Mouse (Mus musculus) MEL (cell line): Measurements from ENCODE around the gene Nadk2. TPM values are rescaled to one million over a fixed set of nuclear protein-coding genes. Genes with fewer than 3 reads are reported as not detected.

ENCODE experiments used
- DNase-seq: peaks from one replicate; pipeline ENCODE4 v3.0.0; 2011; ENCODE audit warnings: low read depth, low spot score
- H3K27ac ChIP-seq: 2 replicates; pipeline ENCODE4 v1.5.1; 2012; ENCODE audit warnings: low read depth, mild to moderate bottlenecking, control low read depth, low read length, moderate library complexity; ENCODE audit not compliant: control insufficient read depth
- H3K27me3 ChIP-seq, 2 experiments: fragments of 150-350 bp in 1 of 2; sonication (generic) in 1 of 2; 2 replicates each; pipeline ENCODE4 v1.6.1; 2012; ENCODE audit warnings: low read length in 2 of 2, mild to moderate bottlenecking in 2 of 2, improper control_type of control experiment in 1 of 2, moderate library complexity in 1 of 2; ENCODE audit not compliant: insufficient read depth in 2 of 2, control insufficient read depth in 1 of 2
- H3K36me3 ChIP-seq, 2 experiments: 2 replicates each; pipeline ENCODE4 v1.6.1; 2012 to 2014; ENCODE audit warnings: low read length in 2 of 2, improper control_type of control experiment in 1 of 2, inconsistent platforms in 1 of 2, mild to moderate bottlenecking in 1 of 2; ENCODE audit not compliant: insufficient read depth in 2 of 2, control insufficient read depth in 1 of 2
- H3K4me1 ChIP-seq, 2 experiments: fragments of 150-350 bp in 1 of 2; sonication (generic) in 1 of 2; 2 replicates each; pipeline ENCODE4 v1.6.1; 2012; ENCODE audit warnings: low read length in 2 of 2, improper control_type of control experiment in 1 of 2, mild to moderate bottlenecking in 1 of 2; ENCODE audit not compliant: insufficient read depth in 2 of 2, control insufficient read depth in 1 of 2
- H3K4me3 ChIP-seq, 2 experiments: fragments of 150-350 bp in 1 of 2; sonication (generic) in 1 of 2; 2 replicates each; pipeline ENCODE4 v1.5.1; 2012; ENCODE audit warnings: low read depth in 2 of 2, low read length in 2 of 2, mild to moderate bottlenecking in 2 of 2, moderate library complexity in 2 of 2, control low read depth in 1 of 2, improper control_type of control experiment in 1 of 2; ENCODE audit not compliant: control insufficient read depth in 1 of 2, insufficient read depth in 1 of 2
- H3K79me2 ChIP-seq: 2 replicates; pipeline ENCODE4 v1.6.1; 2012; ENCODE audit warnings: mild to moderate bottlenecking, low read length, moderate library complexity; ENCODE audit not compliant: control insufficient read depth, poor library complexity, insufficient read depth
- H3K9ac ChIP-seq: 2 replicates; pipeline ENCODE4 v1.6.1; 2012; ENCODE audit warnings: low read depth, mild to moderate bottlenecking, control low read depth, low read length, moderate library complexity; ENCODE audit not compliant: control insufficient read depth, poor library complexity, severe bottlenecking
- H3K9me3 ChIP-seq: fragments of 150-350 bp; sonication (generic); replicated peaks from 2 replicates; pipeline ENCODE4 v1.6.1; 2012; ENCODE audit warnings: mild to moderate bottlenecking, low read length, improper control_type of control experiment, moderate library complexity; ENCODE audit not compliant: insufficient read depth
- BHLHE40 ChIP-seq: IDR thresholded peaks from 2 replicates; pipeline ENCODE4 v1.6.1; 2012; ENCODE audit warnings: low read depth, mild to moderate bottlenecking, inconsistent platforms, low read length, improper control_type of control experiment, borderline replicate concordance
- CHD1 ChIP-seq: IDR thresholded peaks from 2 replicates; pipeline ENCODE4 v1.6.1; 2012; ENCODE audit warnings: low read depth, mild to moderate bottlenecking, inconsistent platforms, low read length, improper control_type of control experiment
- CHD2 ChIP-seq: IDR thresholded peaks from 2 replicates; pipeline ENCODE4 v1.6.1; 2011; ENCODE audit warnings: low read length, improper control_type of control experiment
- EP300 ChIP-seq, 2 experiments: IDR thresholded peaks; 2 replicates each; pipeline ENCODE4 v1.6.1; 2011; ENCODE audit warnings: improper control_type of control experiment in 2 of 2, low read length in 2 of 2, low read depth in 1 of 2, mild to moderate bottlenecking in 1 of 2
- ETS1 ChIP-seq: IDR thresholded peaks from 2 replicates; pipeline ENCODE4 v1.6.1; 2012; ENCODE audit warnings: low read depth, mild to moderate bottlenecking, inconsistent platforms, low read length, improper control_type of control experiment, moderate library complexity
- GATA1 ChIP-seq: IDR thresholded peaks from 2 replicates; pipeline ENCODE4 v1.6.1; 2011; ENCODE audit warnings: low read depth, low read length, improper control_type of control experiment
- HCFC1 ChIP-seq: IDR thresholded peaks from 2 replicates; pipeline ENCODE4 v1.6.1; 2012; ENCODE audit warnings: low read depth, mild to moderate bottlenecking, inconsistent platforms, low read length, improper control_type of control experiment, moderate library complexity
- JUND ChIP-seq: IDR thresholded peaks from 2 replicates; pipeline ENCODE4 v1.6.1; 2011; ENCODE audit warnings: low read depth, mild to moderate bottlenecking, improper control_type of control experiment, low read length
- MAX ChIP-seq: IDR thresholded peaks from 2 replicates; pipeline ENCODE4 v1.6.1; 2011; ENCODE audit warnings: low read length, improper control_type of control experiment
- MXI1 ChIP-seq: IDR thresholded peaks from 2 replicates; pipeline ENCODE4 v1.6.1; 2011; ENCODE audit warnings: mild to moderate bottlenecking, low read depth, low read length, improper control_type of control experiment
- MYB ChIP-seq: IDR thresholded peaks from 2 replicates; pipeline ENCODE4 v1.6.1; 2011; ENCODE audit warnings: mild to moderate bottlenecking, low read depth, low read length, improper control_type of control experiment
- MYC ChIP-seq: IDR thresholded peaks from 2 replicates; pipeline ENCODE4 v1.6.1; 2011; ENCODE audit warnings: low read depth, mild to moderate bottlenecking, low read length, improper control_type of control experiment, moderate library complexity
- NELFE ChIP-seq: IDR thresholded peaks from 2 replicates; pipeline ENCODE4 v1.6.1; 2011; ENCODE audit warnings: low read depth, low read length, improper control_type of control experiment
- NRF1 ChIP-seq: IDR thresholded peaks from 2 replicates; pipeline ENCODE4 v1.6.1; 2014; ENCODE audit warnings: low read depth, mild to moderate bottlenecking, inconsistent platforms, low read length, improper control_type of control experiment, moderate library complexity; ENCODE audit not compliant: poor library complexity, insufficient read depth, severe bottlenecking
- POLR2A ChIP-seq, 2 experiments: IDR thresholded peaks; 2 replicates each; pipeline ENCODE4 v1.6.1; 2011 to 2012; ENCODE audit warnings: low read length in 2 of 2, mild to moderate bottlenecking in 2 of 2, control low read depth in 1 of 2, improper control_type of control experiment in 1 of 2, low read depth in 1 of 2, moderate library complexity in 1 of 2; ENCODE audit not compliant: control insufficient read depth in 1 of 2, insufficient read depth in 1 of 2, poor library complexity in 1 of 2
- POLR2AphosphoS2 ChIP-seq: IDR thresholded peaks from 2 replicates; pipeline ENCODE4 v1.6.1; 2011; ENCODE audit warnings: low read length, improper control_type of control experiment
- RAD21 ChIP-seq: IDR thresholded peaks from 2 replicates; pipeline ENCODE4 v1.6.1; 2011; ENCODE audit warnings: mild to moderate bottlenecking, low read depth, low read length, improper control_type of control experiment
- RCOR1 ChIP-seq: IDR thresholded peaks from 2 replicates; pipeline ENCODE4 v1.6.1; 2012; ENCODE audit warnings: low read depth, mild to moderate bottlenecking, inconsistent platforms, low read length, improper control_type of control experiment
- SIN3A ChIP-seq: IDR thresholded peaks from 2 replicates; pipeline ENCODE4 v1.6.1; 2012; ENCODE audit warnings: low read length, improper control_type of control experiment, inconsistent platforms
- TAL1 ChIP-seq: IDR thresholded peaks from 2 replicates; pipeline ENCODE4 v1.6.1; 2012; ENCODE audit warnings: mild to moderate bottlenecking, inconsistent platforms, low read length, moderate library complexity, mixed read lengths
- TBP ChIP-seq: IDR thresholded peaks from 2 replicates; pipeline ENCODE4 v1.8.0; 2011; ENCODE audit warnings: low read depth, low read length, improper control_type of control experiment
- TCF12 ChIP-seq: IDR thresholded peaks from 2 replicates; pipeline ENCODE4 v1.6.1; 2014; ENCODE audit warnings: low read depth, mild to moderate bottlenecking, inconsistent platforms, low read length, improper control_type of control experiment, moderate library complexity
- UBTF ChIP-seq: IDR thresholded peaks from 2 replicates; pipeline ENCODE4 v1.6.1; 2012; ENCODE audit warnings: low read depth, mild to moderate bottlenecking, inconsistent platforms, low read length, improper control_type of control experiment, moderate library complexity, borderline replicate concordance; ENCODE audit not compliant: insufficient read depth
- USF1 ChIP-seq: IDR thresholded peaks from 2 replicates; pipeline ENCODE4 v1.6.1; 2014; ENCODE audit warnings: low read depth, mild to moderate bottlenecking, inconsistent platforms, low read length, improper control_type of control experiment, moderate library complexity
- ZC3H11A ChIP-seq: IDR thresholded peaks from 2 replicates; pipeline ENCODE4 v1.6.1; 2012; ENCODE audit warnings: low read depth, mild to moderate bottlenecking, inconsistent platforms, low read length, improper control_type of control experiment
- ZMIZ1 ChIP-seq: IDR thresholded peaks from 2 replicates; pipeline ENCODE4 v1.6.1; 2012; ENCODE audit warnings: low read depth, mild to moderate bottlenecking, inconsistent platforms, low read length, improper control_type of control experiment, moderate library complexity
- ZNF384 ChIP-seq: IDR thresholded peaks from 2 replicates; pipeline ENCODE4 v1.6.1; 2012; ENCODE audit warnings: low read depth, mild to moderate bottlenecking, inconsistent platforms, low read length, improper control_type of control experiment
- polyA plus RNA-seq, 2 experiments: library from polyadenylated mRNA; stranded (reverse) in 1 of 2; unstranded in 1 of 2; fragments of >175 nt in 1 of 2; fragments of >200 nt in 1 of 2; gene quantifications; 2 replicates each; pipeline versions ENCODE4 v1.2.1 to v1.2.4; 2012; ENCODE audit warnings: low replicate concordance in 2 of 2, low read depth in 1 of 2; ENCODE audit not compliant: insufficient read length in 2 of 2, insufficient read depth in 1 of 2, missing spikeins in 1 of 2
- total RNA-seq: library from RNA; depleted of rRNA; stranded (reverse); fragments of 300-350 nt; gene quantifications from 2 replicates; pipeline ENCODE4 v1.2.3, GENCODE M21; 2012

Gene Nadk2
- total and polyA plus RNA-seq, 3 experiments, result 168 to 659 (median 361) TPM

DNA sequence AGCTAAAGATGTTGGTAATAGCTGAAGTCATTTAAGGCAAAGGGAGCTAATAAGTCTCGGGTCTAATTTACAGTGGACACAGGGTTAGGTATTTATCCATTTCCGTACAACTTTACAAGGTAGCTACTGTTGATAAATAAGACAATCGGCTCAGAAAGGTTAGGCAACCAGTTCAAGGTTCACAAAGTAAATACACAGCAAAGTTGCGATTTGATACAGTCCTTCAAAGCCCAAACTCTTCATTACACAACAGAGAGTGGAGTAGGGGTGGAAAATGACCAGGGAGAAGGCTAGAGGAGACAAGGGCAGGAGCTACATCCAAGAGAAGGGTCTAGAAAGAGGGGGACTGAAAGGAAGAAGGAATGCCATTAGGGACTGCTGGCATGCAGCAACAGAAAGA, 2.2 kb upstream of the Nadk2 start:
- H3K9ac ChIP-seq, result no peak overlapping the region
- no peak overlapping the region for H3K4me3 ChIP-seq
- DNase-seq, result no peak
- TF ChIP-seq MYC (no peak), RCOR1 (no peak), UBTF (no peak), POLR2A (IDR thresholded peaks at IDR 0.05; ENCODE audit: control insufficient read depth in 1 of 2, insufficient read depth in 1 of 2, low read depth in 1 of 2, low read length in 2 of 2, poor library complexity in 1 of 2) (no peak), TAL1 (no peak), RAD21 (no peak), ZNF384 (no peak), SIN3A (no peak), GATA1 (no peak), MYB (no peak), HCFC1 (no peak)
- no peaks in the 10 kb centered on the region for H3K9me3 ChIP-seq
- H3K4me1 ChIP-seq, result no peaks in the 10 kb centered on the region
- no peak overlapping the region for H3K27ac ChIP-seq
- H3K36me3 ChIP-seq, result peaks cover 0 to 7% of the 10 kb centered on the region in 2 experiments; a peak in 2 of 4 replicates
- H3K79me2 ChIP-seq, result peaks cover 33% of the 10 kb centered on the region
- H3K27me3 ChIP-seq, result no peaks in the 10 kb centered on the region; a peak in 1 of 4 replicates

DNA sequence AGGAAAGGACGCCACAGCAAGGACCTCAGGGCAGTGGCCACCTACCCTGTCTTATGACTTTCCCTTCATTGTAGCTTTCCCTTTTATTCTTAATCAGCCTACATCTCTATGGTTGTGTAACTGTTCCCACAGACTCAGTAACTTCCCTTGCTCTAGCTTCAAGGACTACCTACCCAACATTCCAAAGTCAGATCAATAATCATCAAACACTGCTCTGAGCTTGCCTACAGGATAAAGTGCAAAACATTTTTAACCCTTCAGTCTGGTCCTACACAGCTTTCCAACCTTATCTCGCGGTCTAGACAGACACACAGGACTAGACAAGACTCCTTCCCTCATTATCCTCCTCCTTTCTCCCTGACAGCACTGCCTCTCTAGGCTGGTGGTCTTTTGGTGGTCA, 707 bp upstream of the Nadk2 start:
- H3K4me1 ChIP-seq, result peaks cover 3 to 6% of the 10 kb centered on the region in 2 experiments; a peak in 3 of 4 replicates
- H3K4me3 ChIP-seq, result peak overlapping the region; percentile 74 to 77
- no peaks in the 10 kb centered on the region for H3K9me3 ChIP-seq
- peaks cover 0 to 16% of the 10 kb centered on the region in 2 experiments; a peak in 2 of 4 replicates for H3K36me3 ChIP-seq
- TF ChIP-seq JUND (no peak), MAX (no peak), EP300 (IDR thresholded peaks at IDR 0.05; ENCODE audit: low read depth in 1 of 2, low read length in 2 of 2) (peak in 1 of 2 experiments; percentile 43; a peak in 2 of 4 replicates), POLR2AphosphoS2 (0 out of 2 replicates have a peak, but pooled peaks have one; percentile 35), MYC (no peak), UBTF (0 out of 2 replicates have a peak, but pooled peaks have one; percentile 42), HCFC1 (no peak), NELFE (no peak), USF1 (no peak), ZMIZ1 (0 out of 2 replicates have a peak, but pooled peaks have one; percentile 15), CHD2 (no peak), NRF1 (no peak), SIN3A (peak; percentile 75; the same call in 1 of the 2 replicates), CHD1 (peak; percentile 87), ZC3H11A (no peak), MXI1 (no peak), BHLHE40 (no peak), TCF12 (no peak), TBP (no peak), RCOR1 (peak; percentile 25), RAD21 (no peak), ETS1 (peak; percentile 3; the same call in 1 of the 2 replicates), ZNF384 (no peak), GATA1 (peak; percentile 58), MYB (no peak)
- H3K27ac ChIP-seq, result peak overlapping the region; percentile 91
- H3K9ac ChIP-seq, result peak overlapping the region; percentile 82
- DNase-seq, result peak; percentile 71
- no peaks in the 10 kb centered on the region for H3K27me3 ChIP-seq
- H3K79me2 ChIP-seq, result peaks cover 39% of the 10 kb centered on the region
